Mouse (Mus musculus): ENCODE measurements around the gene Caprin2. TPM values are rescaled to one million over a fixed set of nuclear protein-coding genes. Genes with fewer than 3 reads are reported as not detected.
A peak's percentile ranks its signal among the peaks of the same experiment; 100 is the strongest.

Caprin2 gene
- total and polyA plus RNA-seq, 3 experiments: 5.9 to 6.4 TPM; not detected in 1

DNA sequence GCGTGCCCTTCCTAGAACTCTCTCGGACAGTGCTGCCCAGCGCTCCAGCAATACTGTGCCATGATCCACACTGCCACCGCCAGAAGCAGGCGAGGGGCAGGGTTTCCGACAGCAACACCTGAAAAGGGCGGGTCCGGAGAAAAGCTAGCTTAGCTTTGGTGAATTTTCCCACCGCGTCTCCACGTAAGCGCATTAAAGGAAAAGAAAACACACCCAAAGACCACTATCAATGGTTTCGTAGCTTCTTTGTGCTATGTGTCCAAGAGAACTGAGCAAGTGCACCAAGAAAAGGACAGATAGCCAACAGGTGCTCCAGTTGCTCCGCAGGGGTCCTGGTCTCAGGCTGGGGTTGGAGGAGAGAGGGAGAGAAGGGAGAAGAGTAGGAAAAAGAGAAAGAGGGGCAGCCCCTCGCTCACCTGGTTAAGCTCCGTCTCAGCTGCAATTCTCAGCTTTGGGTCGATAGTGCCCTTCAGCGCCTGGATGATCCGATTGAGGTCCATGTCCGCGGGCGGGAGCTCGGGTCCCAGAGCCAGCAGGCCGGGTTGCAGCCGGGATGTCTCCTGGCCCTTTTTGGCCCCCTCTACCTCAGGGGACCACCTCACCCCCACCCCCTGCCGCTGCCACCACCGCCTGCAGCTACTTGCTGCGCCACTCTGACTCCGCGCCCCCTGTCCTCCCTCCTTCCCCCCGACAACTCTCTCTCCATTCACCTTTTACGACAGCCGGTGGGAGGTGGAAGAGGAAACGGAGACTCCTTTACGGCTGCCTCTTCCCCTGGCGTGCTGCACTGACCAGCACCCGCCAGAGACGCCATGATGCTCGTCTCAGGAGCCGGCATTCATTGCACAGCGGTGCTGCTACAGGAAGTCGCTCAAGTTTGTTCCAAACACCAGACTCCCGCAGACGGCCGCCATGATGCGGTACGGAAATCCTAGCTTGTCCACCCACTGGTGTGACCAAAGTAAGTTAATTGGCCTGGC is 65.0 kb downstream of the Caprin2 start, which contains the start of gene Ipo8 (continued):
- TF ChIP-seq TAL1 (IDR thresholded peaks at IDR 0.05; ENCODE audit: low read length): no peak
- TF ChIP-seq TBP (IDR thresholded peaks at IDR 0.05; ENCODE audit: low read depth, low read length): peak; percentile 72
- peak; percentile 21; the same call in 1 of the 2 replicates for TF ChIP-seq ZMIZ1 (IDR thresholded peaks at IDR 0.05; ENCODE audit: low read depth, low read length)
- TF ChIP-seq USF2 (IDR thresholded peaks at IDR 0.05; ENCODE audit: borderline replicate concordance in 1 of 2, insufficient read depth in 1 of 2, low read depth in 1 of 2, low read length in 2 of 2): no peak

DNA sequence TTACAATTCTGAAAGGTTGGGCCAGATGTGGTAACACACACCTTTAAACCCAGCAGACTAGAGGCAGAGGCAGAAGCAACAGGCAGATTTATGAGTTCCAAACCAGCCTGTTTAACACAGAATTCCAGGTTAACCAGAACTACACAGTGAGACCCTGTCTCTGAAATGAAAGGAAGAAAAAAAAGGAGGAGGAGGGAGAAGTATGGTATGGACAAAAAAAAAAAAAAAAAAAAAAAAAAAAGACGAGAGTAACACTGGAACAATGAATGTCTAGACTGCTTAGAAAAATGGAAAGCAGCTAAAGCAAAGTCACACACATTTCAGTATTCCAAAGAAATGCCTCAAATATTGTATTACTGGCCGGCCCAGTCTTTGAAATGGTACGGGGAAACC is 65.7 kb downstream of the Caprin2 start:
- peak; percentile 13 for DNase-seq (ENCODE audit: low read depth, low spot score)
- Histone ChIP-seq H3K36me3 (ENCODE audit: control insufficient read depth in 1 of 2, insufficient read depth in 2 of 2, low read length in 2 of 2) (peaks cover 0 to 12% of the 10 kb centered on the region in 2 experiments; a peak in 2 of 4 replicates), H3K9me3 (replicated peaks; ENCODE audit: insufficient read depth, low read length) (no peaks in the 10 kb centered on the region), H3K79me2 (ENCODE audit: control insufficient read depth, insufficient read depth, low read length, poor library complexity) (peaks cover 31% of the 10 kb centered on the region), H3K27me3 (ENCODE audit: control insufficient read depth in 1 of 2, insufficient read depth in 2 of 2, low read length in 2 of 2) (no peaks in the 10 kb centered on the region), H3K4me1 (ENCODE audit: control insufficient read depth in 1 of 2, insufficient read depth in 2 of 2, low read length in 2 of 2) (peaks cover 3 to 12% of the 10 kb centered on the region in 2 experiments; a peak in 2 of 4 replicates), H3K27ac (ENCODE audit: control insufficient read depth, low read depth, low read length) (no peak overlapping the region; the same call in 1 of the 2 replicates), H3K4me3 (ENCODE audit: control insufficient read depth in 1 of 2, insufficient read depth in 1 of 2, low read depth in 2 of 2, low read length in 2 of 2) (peak overlapping the region; percentile 79 to 94), H3K9ac (ENCODE audit: control insufficient read depth, low read depth, low read length, poor library complexity, severe bottlenecking) (peak overlapping the region; percentile 80)
- no peak for TF ChIP-seq POLR2AphosphoS2 (IDR thresholded peaks at IDR 0.05; ENCODE audit: low read length)
- TF ChIP-seq CHD1 (IDR thresholded peaks at IDR 0.05; ENCODE audit: low read depth, low read length): 0 out of 2 replicates have a peak, but pooled peaks have one; percentile 8
- TF ChIP-seq ZNF384 (IDR thresholded peaks at IDR 0.05; ENCODE audit: low read depth, low read length): peak; percentile 67

DNA sequence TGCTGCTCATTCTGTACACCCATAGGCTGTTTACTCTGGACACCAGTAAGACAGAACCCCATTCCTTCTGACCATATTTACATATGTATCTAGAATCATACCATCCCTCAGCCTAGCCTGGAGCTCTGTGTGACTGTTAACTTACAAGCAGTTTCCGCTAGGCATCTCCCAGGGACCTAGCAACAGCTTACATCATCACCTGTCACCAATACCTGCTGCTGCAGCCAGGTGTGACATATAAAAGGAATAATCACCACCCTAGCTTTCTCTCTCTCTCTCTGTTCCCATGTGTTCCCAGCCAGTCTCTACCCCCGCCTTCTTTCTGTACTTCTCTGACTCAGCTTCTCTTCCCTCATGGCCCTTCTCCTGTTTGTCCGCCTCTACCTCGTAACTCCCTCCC is 69.9 kb downstream of the Caprin2 start:
- H3K9ac ChIP-seq (ENCODE audit: control insufficient read depth, low read depth, low read length, poor library complexity, severe bottlenecking): no peak overlapping the region
- no peak overlapping the region for H3K4me3 ChIP-seq (ENCODE audit: control insufficient read depth in 1 of 2, insufficient read depth in 1 of 2, low read depth in 2 of 2, low read length in 2 of 2)
- no peak for DNase-seq (ENCODE audit: low read depth, low spot score)
- no peaks in the 10 kb centered on the region for H3K9me3 ChIP-seq (replicated peaks; ENCODE audit: insufficient read depth, low read length)
- H3K27ac ChIP-seq (ENCODE audit: control insufficient read depth, low read depth, low read length): no peak overlapping the region
- no peaks in the 10 kb centered on the region for H3K27me3 ChIP-seq (ENCODE audit: control insufficient read depth in 1 of 2, insufficient read depth in 2 of 2, low read length in 2 of 2)
- H3K79me2 ChIP-seq (ENCODE audit: control insufficient read depth, insufficient read depth, low read length, poor library complexity): peaks cover 30% of the 10 kb centered on the region
- H3K4me1 ChIP-seq (ENCODE audit: control insufficient read depth in 1 of 2, insufficient read depth in 2 of 2, low read length in 2 of 2): peaks cover 0 to 7% of the 10 kb centered on the region in 2 experiments; a peak in 2 of 4 replicates
- H3K36me3 ChIP-seq (ENCODE audit: control insufficient read depth in 1 of 2, insufficient read depth in 2 of 2, low read length in 2 of 2): peaks cover 2 to 9% of the 10 kb centered on the region in 2 experiments
- no peak for TF ChIP-seq TAL1 (IDR thresholded peaks at IDR 0.05; ENCODE audit: low read length)
- no peak for TF ChIP-seq RCOR1 (IDR thresholded peaks at IDR 0.05; ENCODE audit: low read depth, low read length)
- TF ChIP-seq MYC (IDR thresholded peaks at IDR 0.05; ENCODE audit: low read depth, low read length): no peak
- no peak for TF ChIP-seq CHD2 (IDR thresholded peaks at IDR 0.05; ENCODE audit: low read length)
- TF ChIP-seq MYB (IDR thresholded peaks at IDR 0.05; ENCODE audit: low read depth, low read length): no peak
- TF ChIP-seq NRF1 (IDR thresholded peaks at IDR 0.05; ENCODE audit: insufficient read depth, low read depth, low read length, poor library complexity, severe bottlenecking): no peak
- TF ChIP-seq CTCF (IDR thresholded peaks at IDR 0.05 in 2 of 3, conservative IDR thresholded peaks at IDR 0.05 in 1 of 3; ENCODE audit: control insufficient read depth in 1 of 3, insufficient read depth in 1 of 3, low read depth in 2 of 3, low read length in 3 of 3, poor library complexity in 1 of 3, severe bottlenecking in 1 of 3): no peak
